Mouse (Mus musculus): ENCODE measurements around the gene Larp4b.

DNA sequence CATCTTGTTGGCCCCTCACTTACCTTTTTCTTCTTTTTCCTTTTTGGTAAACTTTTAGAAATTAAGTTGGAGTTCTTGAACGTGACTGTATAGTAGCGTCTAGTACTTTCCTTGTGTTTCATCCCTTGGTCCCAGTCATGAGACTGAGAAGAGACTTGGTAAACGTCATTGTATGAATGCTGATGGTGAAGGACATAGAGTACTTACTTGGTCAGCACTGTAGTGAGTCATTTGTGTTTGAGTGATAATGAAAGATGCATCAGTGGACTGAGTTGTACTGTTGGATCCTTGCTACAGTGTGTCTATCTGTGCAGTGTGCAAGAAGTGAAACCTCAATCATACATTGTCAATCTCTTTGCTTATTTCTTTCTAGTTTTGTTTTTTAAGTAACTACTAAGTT, 20.1 kb downstream of the Larp4b start:
- no peak for TF ChIP-seq GATA1 (IDR thresholded peaks at IDR 0.05; ENCODE audit: low read length)
- TF ChIP-seq TAL1 (IDR thresholded peaks at IDR 0.05; ENCODE audit: low read length), result no peak

All from erythroblast, embryonic 14.5 days (primary cell).